Mouse (Mus musculus): Measurements from ENCODE around the gene Csrnp3.

Gene Csrnp3

DNA sequence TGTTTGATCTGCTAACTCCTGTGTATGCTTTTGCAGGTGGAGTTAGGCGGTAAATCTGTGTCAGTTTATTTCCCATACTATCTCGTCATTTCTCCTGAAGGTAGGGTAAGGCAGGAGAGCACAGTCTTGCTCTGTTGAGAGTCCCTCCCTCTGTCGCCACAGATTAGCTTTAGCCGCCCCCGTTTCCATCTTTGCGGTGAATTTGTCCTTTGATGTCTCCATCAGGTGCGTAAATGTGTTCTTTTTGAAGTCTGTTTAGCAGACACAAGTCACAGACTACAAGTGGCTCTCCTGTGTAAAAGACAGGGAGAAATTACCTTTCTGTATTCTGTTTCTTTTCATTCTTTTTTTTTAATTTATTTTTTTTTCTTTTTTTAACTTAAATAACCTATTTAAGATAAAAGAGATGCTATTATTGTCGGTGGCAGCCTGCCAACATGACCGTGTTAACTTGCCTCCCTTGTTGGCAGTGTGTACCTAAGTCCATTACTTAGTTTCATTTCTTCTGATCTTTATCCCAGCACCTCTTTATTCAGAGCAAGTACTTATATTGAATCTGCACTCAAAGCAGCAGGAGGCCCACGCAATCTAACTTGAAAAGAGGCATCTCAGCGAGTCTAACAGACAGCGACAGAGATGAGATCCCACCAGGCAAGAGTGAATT, 25.5 kb downstream of the Csrnp3 start:
- DNase-seq (ENCODE audit: low spot score), result no peak

DNA sequence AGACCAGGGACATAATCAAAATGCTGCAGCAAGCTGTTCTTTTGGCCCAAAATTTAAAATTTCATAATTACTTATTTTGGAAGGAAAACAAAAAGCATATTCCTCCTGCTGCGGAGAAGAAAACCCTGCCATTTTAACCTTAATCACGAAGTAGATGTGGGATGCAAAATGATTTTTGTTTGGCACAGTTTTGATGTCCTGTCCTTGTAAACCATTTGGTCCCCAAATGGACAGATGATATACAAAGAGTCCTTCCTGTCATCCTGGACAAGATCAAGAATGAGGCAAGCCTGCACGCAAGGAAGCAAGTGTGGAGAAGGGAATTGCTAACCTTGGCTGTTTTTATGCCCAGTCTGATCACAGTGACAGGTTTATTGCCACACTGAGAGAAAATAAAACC, 46.0 kb downstream of the Csrnp3 start:
- DNase-seq (ENCODE audit: low spot score), result no peak

DNA sequence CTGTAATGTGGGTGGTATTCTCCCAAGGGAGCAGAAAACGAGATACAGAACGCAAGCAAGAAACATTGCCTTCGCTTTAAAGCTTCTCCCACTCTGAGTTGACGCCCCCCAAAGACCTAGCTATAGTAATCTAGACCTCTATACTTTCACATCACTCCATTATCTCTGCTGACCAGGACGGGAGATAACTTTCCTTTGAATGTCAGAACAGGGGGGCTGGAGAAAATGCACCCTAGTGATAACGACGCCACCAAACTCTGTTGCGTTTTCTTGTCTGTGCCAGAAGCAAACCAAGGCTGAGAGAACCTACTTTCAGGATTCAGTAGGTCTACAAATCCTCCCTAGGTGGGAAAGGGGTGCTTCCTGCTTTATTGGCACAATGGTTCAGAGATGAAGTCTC, 47.7 kb downstream of the Csrnp3 start:
- DNase-seq (ENCODE audit: low spot score), result no peak

GRCm38 (mm10) chr2:65894299-65894698, 48.7 kb downstream of the Csrnp3 start:
- no peak for DNase-seq (ENCODE audit: low spot score)

- DNase-seq (ENCODE audit: low spot score), result peak; percentile 38
These were observed 51.0 kb downstream of the Csrnp3 start for GRCm38 (mm10) chr2:65896542-65896941.

DNA sequence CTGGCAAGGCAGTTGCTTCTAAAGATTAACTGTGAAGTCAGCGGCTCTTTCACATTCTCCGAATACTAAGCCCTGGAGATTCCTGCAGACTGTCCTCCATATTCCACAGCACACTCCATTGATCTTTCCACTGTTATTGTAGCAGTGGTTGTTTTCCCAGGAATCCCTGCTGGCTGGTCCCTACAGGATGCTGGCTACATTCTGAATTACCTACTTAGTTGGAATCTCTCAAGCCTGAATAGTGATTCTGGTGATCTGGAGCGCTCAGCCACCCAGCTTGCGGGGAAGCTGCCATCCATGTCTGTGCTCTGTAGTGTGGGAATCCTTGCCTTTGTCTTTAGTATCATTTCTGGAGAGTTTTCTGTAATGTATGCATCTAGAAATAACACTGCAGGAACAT, 51.5 kb downstream of the Csrnp3 start:
- no peak for DNase-seq (ENCODE audit: low spot score)

- DNase-seq (ENCODE audit: low spot score), result no peak
These were observed 53.9 kb downstream of the Csrnp3 start for GRCm38 (mm10) chr2:65899478-65899877.

DNA sequence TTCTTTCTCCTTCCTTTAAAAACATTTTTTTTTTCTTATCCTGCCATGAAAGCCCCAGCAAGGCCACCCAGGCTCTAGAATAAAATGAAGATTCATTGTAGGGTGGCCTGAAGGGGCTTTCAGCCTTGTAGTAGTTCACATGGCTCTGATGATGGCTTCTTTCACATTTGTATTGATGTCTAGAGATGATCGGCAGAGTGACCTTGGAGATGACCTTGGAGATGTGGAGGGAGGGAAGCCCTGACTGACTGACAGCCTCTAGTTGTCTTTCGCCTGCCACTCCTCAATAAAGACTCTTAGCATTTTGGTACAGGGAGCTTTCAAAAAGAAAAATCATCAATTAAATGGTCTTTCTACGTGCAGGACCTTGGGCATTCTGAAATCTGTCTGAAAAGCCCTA, 63.0 kb downstream of the Csrnp3 start:
- no peak for DNase-seq (ENCODE audit: low spot score)

DNA sequence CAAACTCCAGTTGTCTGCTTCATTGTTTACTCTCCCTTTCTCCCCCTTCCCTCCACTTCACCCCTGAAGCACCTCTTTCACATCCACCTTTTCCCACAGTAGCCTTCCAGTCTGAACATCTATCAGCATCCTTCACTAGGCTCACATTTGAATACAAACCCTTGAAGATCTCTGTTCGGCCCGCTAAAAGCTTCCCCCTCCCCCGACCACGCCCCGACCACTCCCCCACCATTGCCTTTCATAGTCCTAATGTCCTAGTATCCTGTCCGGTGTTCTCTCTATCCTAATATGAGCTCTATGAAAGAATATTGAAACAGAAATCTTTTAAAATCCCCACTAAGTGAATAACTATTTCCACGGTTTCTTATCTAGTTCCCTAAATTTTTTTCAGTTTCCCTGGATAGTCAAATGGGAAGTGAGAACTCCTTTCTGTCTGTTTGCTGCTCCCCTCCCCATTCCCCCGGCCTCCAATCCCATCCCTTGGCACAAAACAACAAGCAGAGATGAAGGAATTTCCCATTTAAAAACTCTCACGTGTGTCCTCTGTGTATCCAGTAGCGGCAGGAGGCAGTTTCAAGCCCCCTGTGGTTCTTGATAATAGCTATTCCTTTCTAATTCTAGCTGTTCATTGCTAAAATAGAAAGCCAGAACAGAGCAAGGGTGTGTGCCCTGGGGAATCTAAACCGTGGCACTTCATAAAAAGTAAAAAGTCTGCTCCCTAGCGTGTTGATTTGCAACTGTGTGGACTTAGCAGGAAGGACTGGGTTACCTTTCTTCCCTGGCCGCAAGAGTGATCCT, 64.4 kb downstream of the Csrnp3 start:
- DNase-seq (ENCODE audit: low spot score), result no peak

GRCm38 (mm10) chr2:65915994-65916393, 70.4 kb downstream of the Csrnp3 start:
- DNase-seq (ENCODE audit: low spot score), result no peak

GRCm38 (mm10) chr2:65920651-65921412, 75.3 kb downstream of the Csrnp3 start:
- DNase-seq (ENCODE audit: low spot score), result no peak

- no peak for DNase-seq (ENCODE audit: low spot score)
These were observed 79.9 kb downstream of the Csrnp3 start for GRCm38 (mm10) chr2:65925363-65925941.

- DNase-seq (ENCODE audit: low spot score), result no peak
These were observed 81.6 kb downstream of the Csrnp3 start for GRCm38 (mm10) chr2:65926935-65927708.

DNA sequence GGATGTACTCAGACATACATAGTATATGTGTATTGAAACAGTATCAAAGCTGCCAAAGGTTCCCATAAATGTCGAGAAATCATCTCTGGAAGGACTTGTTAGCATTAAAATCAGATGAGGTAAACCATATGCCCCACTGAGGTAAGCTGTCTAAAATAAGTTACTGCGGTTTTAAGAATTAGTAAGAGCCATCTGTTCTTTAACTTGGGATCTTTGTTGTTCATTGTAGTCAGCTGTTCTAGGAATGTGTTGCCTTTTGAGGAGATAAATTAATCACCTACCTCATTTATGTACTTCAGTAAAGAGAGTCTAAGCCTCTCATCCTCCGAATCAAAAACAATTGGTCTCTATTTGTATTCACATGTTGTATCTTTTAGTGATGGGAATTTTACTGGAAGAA, 83.7 kb downstream of the Csrnp3 start:
- DNase-seq (ENCODE audit: low spot score), result no peak

DNA sequence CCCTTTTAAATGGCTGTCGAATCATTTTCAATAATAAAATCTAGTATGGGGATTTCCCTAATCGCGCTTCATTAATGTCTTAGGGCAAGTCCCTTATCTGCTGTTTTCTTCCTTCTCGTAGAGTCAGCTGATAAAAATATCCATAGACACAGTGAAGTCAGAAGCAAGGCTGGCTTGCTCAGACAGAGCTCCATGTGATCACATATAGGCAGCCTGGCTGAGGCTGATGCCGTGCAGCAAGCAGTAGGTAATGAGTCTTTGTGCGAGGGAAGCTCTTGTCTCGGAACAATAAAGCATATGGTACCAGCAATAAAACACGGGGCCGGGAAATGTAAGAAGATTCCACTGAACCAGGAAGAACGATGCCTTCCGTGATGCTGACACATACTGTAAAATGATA, 84.4 kb downstream of the Csrnp3 start:
- no peak for DNase-seq (ENCODE audit: low spot score)

GRCm38 (mm10) chr2:65931313-65931712, 85.7 kb downstream of the Csrnp3 start:
- DNase-seq (ENCODE audit: low spot score), result no peak

GRCm38 (mm10) chr2:65931841-65932311, 86.3 kb downstream of the Csrnp3 start:
- peak; percentile 55 for DNase-seq (ENCODE audit: low spot score)

DNA sequence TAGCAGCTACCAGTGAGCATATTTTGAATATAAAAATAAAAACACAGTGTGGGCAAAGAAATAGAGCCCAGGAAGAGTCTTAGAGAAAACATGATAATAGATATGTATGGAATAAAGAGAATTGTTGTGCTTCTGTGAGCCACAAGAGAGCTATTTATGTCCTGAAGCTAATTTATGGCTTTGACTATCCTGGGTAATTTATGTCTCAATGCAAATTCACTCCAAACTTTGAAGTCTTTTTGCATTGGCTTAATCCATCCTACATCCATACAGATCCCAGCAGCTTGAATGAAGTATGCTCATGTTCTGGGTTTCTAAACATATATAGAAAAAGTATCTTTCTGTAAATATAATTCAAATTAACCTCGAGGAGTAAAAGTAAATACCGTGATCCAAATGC, 88.5 kb downstream of the Csrnp3 start:
- DNase-seq (ENCODE audit: low spot score), result no peak

GRCm38 (mm10) chr2:65938900-65939299, 93.3 kb downstream of the Csrnp3 start:
- DNase-seq (ENCODE audit: low spot score), result no peak

GRCm38 (mm10) chr2:65940351-65940750, 94.8 kb downstream of the Csrnp3 start:
- DNase-seq (ENCODE audit: low spot score), result peak; percentile 16

DNA sequence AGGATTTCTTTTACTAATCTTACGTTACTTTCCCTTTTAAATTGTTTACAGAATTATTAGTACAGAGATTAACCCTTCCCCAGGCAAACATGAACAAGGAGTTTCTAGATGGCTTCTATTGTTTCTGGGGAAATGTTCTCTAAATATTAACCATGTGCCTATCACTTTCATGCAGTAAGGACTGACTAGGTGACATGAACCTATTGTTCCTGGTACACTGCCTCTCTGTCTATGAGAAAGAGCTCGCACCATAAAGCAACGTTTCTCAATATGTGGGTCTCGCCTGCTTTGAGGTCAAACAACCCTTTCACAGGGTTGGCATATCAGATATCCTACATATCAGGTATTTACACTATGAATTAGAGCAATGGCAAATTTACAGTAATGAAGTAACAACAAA, 96.8 kb downstream of the Csrnp3 start:
- DNase-seq (ENCODE audit: low spot score), result no peak

GRCm38 (mm10) chr2:65948808-65949207, 103.2 kb downstream of the Csrnp3 start:
- no peak for DNase-seq (ENCODE audit: low spot score)
